Mouse (Mus musculus) midbrain, embryonic 11.5 days (tissue): ENCODE measurements around the gene Vps13a. TPM values are rescaled to one million over a fixed set of nuclear protein-coding genes. Genes with fewer than 3 reads are reported as not detected.

Experiments used
- ATAC-seq: fragments of 200-750 bp; cut with Nextera tagmentation; 2 replicates; pipeline ENCODE4 v1.8.0; 2017; ENCODE audit warnings: moderate TSS enrichment, moderate library complexity; ENCODE audit not compliant: low FRiP score
- DNase-seq: peaks from one replicate; pipeline ENCODE4 v3.0.0; 2015; ENCODE audit warnings: low spot score; ENCODE audit errors: missing footprints
- H3K27ac ChIP-seq: fragments of 300-500 bp; sonication (generic); 2 replicates; pipeline ENCODE4 v1.5.1; 2014; ENCODE audit warnings: low read depth, low read length
- H3K27me3 ChIP-seq: fragments of 300-500 bp; sonication (generic); 2 replicates; pipeline ENCODE4 v1.6.1; 2014; ENCODE audit warnings: mild to moderate bottlenecking, low read length, moderate library complexity, mixed read lengths; ENCODE audit not compliant: control insufficient read depth, insufficient read depth
- H3K36me3 ChIP-seq: fragments of 300-500 bp; sonication (generic); 2 replicates; pipeline ENCODE4 v1.6.1; 2014; ENCODE audit warnings: mild to moderate bottlenecking, low read length, moderate library complexity, mixed read lengths; ENCODE audit not compliant: control insufficient read depth, insufficient read depth
- H3K4me1 ChIP-seq: fragments of 300-500 bp; sonication (generic); 2 replicates; pipeline ENCODE4 v1.6.1; 2014; ENCODE audit warnings: low read length; ENCODE audit not compliant: control insufficient read depth, insufficient read depth
- H3K4me2 ChIP-seq: fragments of 300-500 bp; sonication (generic); 2 replicates; pipeline ENCODE4 v1.6.1; 2014; ENCODE audit warnings: mild to moderate bottlenecking, moderate library complexity
- H3K4me3 ChIP-seq: fragments of 300-500 bp; sonication (generic); 2 replicates; pipeline ENCODE4 v1.5.1; 2014; ENCODE audit warnings: low read depth, low read length
- H3K9ac ChIP-seq: fragments of 300-500 bp; sonication (generic); 2 replicates; pipeline ENCODE4 v1.6.1; 2014; ENCODE audit warnings: low read length
- H3K9me3 ChIP-seq: fragments of 300-500 bp; sonication (generic); 2 replicates; pipeline ENCODE4 v1.6.1; 2016; ENCODE audit warnings: low read length; ENCODE audit not compliant: control insufficient read depth
- WGBS: fragments of 180-500 bp; shearing (Covaris S2); extraction: QIAGEN DNeasy Blood & Tissue Kit; methylation state at CpG from one replicate; pipeline ENCODE4 v1.1.7; 2014; 5-methylcytosine and 5-hydroxymethylcytosine counted together
- polyA plus RNA-seq: library from polyadenylated mRNA; unstranded; fragments of >200 nt; fragmentation: Nextera tagmentation; extraction: Ambion mirVana; gene quantifications from 2 replicates; pipeline ENCODE4 v1.2.1, GENCODE M21; 2014

Vps13a gene
- 12.4 and 13.4 TPM in 2 replicates for polyA plus RNA-seq

DNA sequence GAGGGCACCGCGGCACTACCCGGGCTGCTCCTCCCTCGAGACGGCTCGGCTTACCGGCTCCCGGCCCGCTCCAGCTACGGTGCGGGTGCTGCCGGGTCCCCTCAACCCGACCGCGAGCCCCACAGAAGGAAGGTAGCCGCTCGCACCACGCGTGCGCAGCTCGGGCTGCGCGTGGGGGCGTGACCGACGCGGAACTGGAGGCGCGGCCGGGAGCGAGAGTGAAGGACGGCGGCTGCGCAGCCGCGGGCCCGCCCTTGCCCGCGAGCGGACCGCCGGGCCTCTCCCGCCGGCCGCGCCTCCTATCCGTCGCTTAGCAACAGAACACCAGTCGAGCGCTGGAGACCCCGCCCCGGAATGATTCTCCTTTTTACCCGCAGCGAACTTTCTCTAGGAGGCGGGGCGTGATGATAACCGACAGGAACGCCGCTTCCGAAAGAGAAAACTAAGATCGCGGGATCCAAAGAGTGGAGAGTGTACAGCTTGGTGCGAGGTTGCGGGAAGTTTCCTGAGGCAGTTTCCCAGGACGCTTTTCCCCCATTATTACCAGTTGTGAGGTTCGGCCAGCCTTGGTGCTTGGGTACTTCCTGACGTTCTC is at the start of gene Vps13a:
Gene Vps13a, minus strand, starts transcription at position 144 of the 595 bp plus-strand sequence.
- DNase-seq (peak; percentile 99), ATAC-seq (peak; percentile 98)
- under 1% methylated on average over 67 of the region's 67 CpGs for WGBS
- H3K27ac ChIP-seq, result no peak within 1 kb of the TSS
- H3K9me3 ChIP-seq, result no peaks in the 10 kb centered on the region
- peak within 1 kb of the TSS; percentile 62 for H3K4me2 ChIP-seq
- peaks cover 4% of the 10 kb centered on the region for H3K4me1 ChIP-seq
- H3K9ac ChIP-seq, result peak within 1 kb of the TSS; percentile 59
- H3K27me3 ChIP-seq, result peaks cover 5% of the 10 kb centered on the region; the same call in 1 of the 2 replicates
- peak within 1 kb of the TSS; percentile 57 for H3K4me3 ChIP-seq
- H3K36me3 ChIP-seq, result no peaks in the 10 kb centered on the region

DNA sequence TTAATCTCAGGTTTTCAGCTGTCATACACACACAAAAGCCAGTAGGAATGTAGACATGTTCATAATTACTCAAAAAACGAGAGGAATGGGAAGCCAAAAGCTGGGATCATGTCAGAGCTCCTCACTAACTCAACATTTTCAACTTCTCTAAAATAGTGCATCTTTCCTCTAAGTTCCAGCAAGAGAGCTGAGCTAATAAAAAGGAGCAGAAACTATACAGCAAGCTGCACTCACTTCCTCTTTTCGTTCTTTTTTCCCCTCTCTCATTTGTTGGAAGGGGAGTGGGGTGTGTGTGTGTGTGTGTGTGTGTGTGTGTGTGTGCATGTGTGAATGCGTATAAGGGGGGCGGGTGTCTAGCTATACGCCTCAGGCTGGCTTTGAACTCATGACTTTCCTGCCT is 46.9 kb upstream of the Vps13a start:
- Histone ChIP-seq H3K4me3 (no peak overlapping the region), H3K9ac (no peak overlapping the region), H3K27ac (no peak overlapping the region), H3K27me3 (no peaks in the 10 kb centered on the region), H3K4me2 (no peak overlapping the region), H3K9me3 (no peaks in the 10 kb centered on the region), H3K36me3 (no peaks in the 10 kb centered on the region), H3K4me1 (no peaks in the 10 kb centered on the region)
- ATAC-seq (no peak), DNase-seq (no peak)
- 85% methylated on average over 5 of the region's 5 CpGs for WGBS

DNA sequence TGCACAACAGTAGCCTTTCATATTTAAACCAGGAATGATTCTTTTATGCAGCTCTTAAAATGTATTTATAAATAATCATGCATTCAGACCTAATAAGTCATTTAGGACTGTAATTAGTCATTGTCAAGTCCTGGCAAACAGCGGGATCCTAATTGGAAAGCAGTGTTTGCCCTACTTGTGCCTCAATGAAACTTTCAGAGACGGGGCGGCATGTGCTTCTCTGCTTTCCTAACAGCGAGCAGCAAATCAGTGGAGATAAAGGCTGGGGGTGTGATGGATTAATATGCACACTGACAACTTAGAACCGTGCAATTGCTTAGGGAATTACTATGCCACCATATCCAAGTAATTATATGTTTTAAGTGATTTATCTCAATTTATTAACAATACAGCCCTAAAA is 44.5 kb upstream of the Vps13a start:
- no peak for DNase-seq
- no peak for ATAC-seq
- Histone ChIP-seq H3K27ac (no peak overlapping the region), H3K4me3 (no peak overlapping the region), H3K9ac (no peak overlapping the region), H3K9me3 (no peaks in the 10 kb centered on the region), H3K4me2 (no peak overlapping the region), H3K36me3 (no peaks in the 10 kb centered on the region), H3K27me3 (no peaks in the 10 kb centered on the region), H3K4me1 (no peaks in the 10 kb centered on the region)
- WGBS, result 67% methylated on average over 5 of the region's 5 CpGs

DNA sequence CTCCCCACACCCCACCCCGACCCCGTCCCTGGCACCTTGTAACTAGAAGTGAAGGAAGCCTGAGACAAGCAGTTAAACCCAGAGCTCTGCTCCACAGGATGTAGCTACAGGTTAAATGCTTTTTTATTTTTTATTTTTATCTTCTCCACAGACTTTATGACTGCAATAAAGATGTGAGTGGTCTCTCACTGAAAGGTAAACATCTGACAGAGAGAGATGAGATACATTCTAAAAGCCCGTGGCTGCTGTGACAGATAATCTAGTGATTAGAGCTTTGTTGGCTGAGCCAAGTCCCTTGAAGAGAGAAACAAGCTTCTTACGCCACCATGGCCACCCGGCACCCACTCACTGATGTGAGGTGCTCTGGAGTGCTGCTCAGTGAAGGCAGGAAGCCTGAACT is 34.1 kb upstream of the Vps13a start:
- Histone ChIP-seq H3K4me1 (no peaks in the 10 kb centered on the region), H3K27me3 (no peaks in the 10 kb centered on the region), H3K4me2 (no peak overlapping the region), H3K4me3 (no peak overlapping the region), H3K36me3 (no peaks in the 10 kb centered on the region), H3K9ac (no peak overlapping the region), H3K9me3 (no peaks in the 10 kb centered on the region), H3K27ac (no peak overlapping the region)
- WGBS, result 59% methylated on average over 5 of the region's 5 CpGs
- ATAC-seq (no peak), DNase-seq (peak; percentile 81)

DNA sequence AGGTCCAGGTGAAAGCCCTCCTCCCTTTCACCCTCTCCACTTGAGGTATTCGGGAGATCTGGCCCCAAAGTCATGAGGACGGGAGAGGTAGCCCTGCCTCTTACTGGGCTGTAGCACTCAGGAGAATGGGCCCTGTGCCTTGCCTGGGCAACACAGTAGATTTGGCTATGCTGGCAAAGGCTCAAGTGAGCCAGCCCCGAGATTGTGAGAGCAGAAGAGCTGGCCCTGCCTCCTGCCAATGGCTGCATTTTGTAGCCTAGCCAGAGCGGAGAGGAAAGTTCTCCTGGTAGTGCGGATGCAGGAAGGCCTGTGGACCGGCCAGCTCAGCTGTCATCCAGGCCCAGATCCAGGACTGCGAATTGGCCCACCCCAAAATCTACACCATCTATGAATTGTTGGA is 32.6 kb upstream of the Vps13a start:
- 87% methylated on average over 7 of the region's 7 CpGs for WGBS
- Histone ChIP-seq H3K4me2 (no peak overlapping the region), H3K36me3 (no peaks in the 10 kb centered on the region), H3K4me3 (no peak overlapping the region), H3K27ac (no peak overlapping the region), H3K27me3 (no peaks in the 10 kb centered on the region), H3K4me1 (no peaks in the 10 kb centered on the region), H3K9me3 (no peaks in the 10 kb centered on the region), H3K9ac (no peak overlapping the region)
- DNase-seq (no peak), ATAC-seq (no peak)

DNA sequence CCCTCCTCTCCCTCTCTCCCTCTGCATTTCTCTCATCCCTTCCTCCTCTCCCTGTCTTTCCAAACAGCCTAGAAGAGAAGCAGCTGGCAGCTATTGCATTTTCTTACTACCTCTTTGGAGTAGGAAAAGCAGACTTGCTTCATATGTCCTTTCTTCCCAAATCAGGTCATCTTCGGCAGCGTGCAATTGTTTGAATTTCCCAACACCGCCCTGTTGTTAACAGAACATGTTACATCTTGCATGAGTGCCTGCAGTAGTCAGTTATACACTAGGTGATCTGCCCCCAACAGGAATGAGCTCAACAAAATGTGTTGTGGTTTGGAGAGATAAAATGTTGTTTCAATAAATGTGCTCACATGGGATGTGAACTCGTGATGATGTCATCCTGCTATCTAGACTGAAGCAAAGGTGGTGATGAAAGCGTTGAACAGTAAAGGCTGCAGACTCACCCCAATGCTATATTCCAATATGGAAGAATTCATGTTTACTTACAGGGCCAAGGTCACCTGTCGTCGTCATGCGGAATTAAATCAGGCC is 31.4 kb upstream of the Vps13a start:
- DNase-seq (no peak), ATAC-seq (no peak)
- Histone ChIP-seq H3K27ac (no peak overlapping the region), H3K36me3 (no peaks in the 10 kb centered on the region), H3K4me1 (no peaks in the 10 kb centered on the region), H3K4me3 (no peak overlapping the region), H3K27me3 (no peaks in the 10 kb centered on the region), H3K4me2 (no peak overlapping the region), H3K9ac (no peak overlapping the region), H3K9me3 (no peaks in the 10 kb centered on the region)
- WGBS, result 89% methylated on average over 8 of the region's 8 CpGs

DNA sequence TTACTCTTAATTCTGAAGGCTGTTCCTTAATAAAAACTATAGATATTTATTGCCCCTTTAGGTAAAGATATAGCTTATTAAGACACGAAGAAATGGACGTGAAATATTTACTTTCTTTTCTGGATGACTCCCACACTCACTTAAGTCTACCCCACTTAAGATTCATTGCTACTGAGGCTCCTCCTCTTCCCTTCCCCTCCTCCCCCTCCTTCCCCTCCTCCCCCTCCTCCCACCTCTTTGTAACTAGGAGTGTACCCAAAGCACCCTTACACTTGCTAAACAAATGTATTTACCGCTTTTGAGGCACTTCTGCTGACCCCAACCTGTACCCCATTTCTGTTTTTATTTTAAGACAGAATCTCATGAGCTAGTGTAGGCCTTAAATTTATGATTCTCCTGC is 24.4 kb upstream of the Vps13a start:
- Histone ChIP-seq H3K4me3 (no peak overlapping the region), H3K4me1 (no peaks in the 10 kb centered on the region), H3K36me3 (no peaks in the 10 kb centered on the region), H3K4me2 (no peak overlapping the region), H3K9ac (no peak overlapping the region), H3K27me3 (no peaks in the 10 kb centered on the region), H3K27ac (no peak overlapping the region), H3K9me3 (no peaks in the 10 kb centered on the region)
- WGBS, result 54% methylated on average over 3 of the region's 3 CpGs
- ATAC-seq (no peak), DNase-seq (no peak)

DNA sequence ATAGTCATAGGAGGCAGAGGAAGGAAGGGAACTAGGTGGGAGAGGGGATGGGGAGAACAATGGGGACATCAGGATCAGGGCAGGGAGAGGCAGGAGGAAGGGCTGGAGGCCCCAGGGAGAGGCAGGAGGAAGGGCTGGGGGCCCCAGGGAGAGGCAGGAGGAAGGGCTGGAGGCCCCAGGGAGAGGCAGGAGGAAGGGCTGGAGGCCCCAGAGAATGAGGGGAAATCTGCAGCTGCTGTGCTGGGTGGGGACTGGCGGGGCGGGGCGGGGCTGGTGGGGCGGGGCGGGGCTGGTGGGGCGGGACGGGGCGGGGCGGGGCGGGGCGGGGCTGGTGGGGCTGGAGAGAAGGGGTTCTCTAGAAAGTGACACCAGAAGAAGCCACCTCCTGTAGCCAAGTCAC is 23.8 kb upstream of the Vps13a start:
- no peak overlapping the region for H3K4me3 ChIP-seq
- H3K36me3 ChIP-seq, result no peaks in the 10 kb centered on the region
- WGBS, result 20% methylated on average over 1 of the region's 11 CpGs
- H3K9ac ChIP-seq, result no peak overlapping the region
- H3K4me2 ChIP-seq, result no peak overlapping the region
- no peak overlapping the region for H3K27ac ChIP-seq
- H3K9me3 ChIP-seq, result no peaks in the 10 kb centered on the region
- DNase-seq, result peak; percentile 39
- H3K4me1 ChIP-seq, result no peaks in the 10 kb centered on the region
- no peaks in the 10 kb centered on the region for H3K27me3 ChIP-seq
- ATAC-seq, result no peak

DNA sequence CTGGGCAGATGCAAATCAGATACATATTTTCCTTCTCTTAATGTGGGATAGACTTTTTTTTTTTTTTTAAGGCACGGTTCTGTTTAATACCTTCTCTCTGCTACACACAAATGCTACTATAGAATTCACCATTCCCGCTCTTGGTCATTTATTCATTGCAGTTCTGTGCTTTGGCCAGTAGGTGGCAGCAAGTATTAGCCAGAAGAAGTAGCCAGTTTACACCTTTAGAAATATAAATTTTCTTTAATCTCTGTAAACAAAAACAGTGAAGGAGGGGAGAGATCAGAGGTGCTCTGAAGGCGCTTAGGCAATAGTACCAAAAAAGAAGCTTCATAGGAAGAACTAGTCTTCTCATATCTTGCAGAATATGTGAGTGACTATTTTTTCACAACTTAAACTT is 22.0 kb upstream of the Vps13a start:
- DNase-seq, result peak; percentile 93
- 4% methylated on average over 3 of the region's 3 CpGs for WGBS

More for the DNA sequence above, 22.0 kb upstream of the Vps13a start:
- H3K4me1 ChIP-seq, result no peaks in the 10 kb centered on the region
- no peak for ATAC-seq
- H3K4me2 ChIP-seq, result no peak overlapping the region
- no peak overlapping the region for H3K4me3 ChIP-seq
- H3K9me3 ChIP-seq, result no peaks in the 10 kb centered on the region
- no peak overlapping the region for H3K27ac ChIP-seq
- no peak overlapping the region for H3K9ac ChIP-seq
- no peaks in the 10 kb centered on the region for H3K27me3 ChIP-seq
- H3K36me3 ChIP-seq, result no peaks in the 10 kb centered on the region
